Mouse (Mus musculus) left cerebral cortex, adult 6 months (tissue): ENCODE measurements around the gene Smok2a. TPM values are rescaled to one million over a fixed set of nuclear protein-coding genes. Genes with fewer than 3 reads are reported as not detected.

ENCODE experiments used
- long read RNA-seq, 2 experiments: library from polyadenylated mRNA; unstranded; transcript quantifications; one replicate each; pipeline ENCODE4 v2.0.0; 2019 to 2020
- polyA plus RNA-seq: library from polyadenylated mRNA; unstranded; fragments of <200 nt; fragmentation: Nextera tagmentation; gene quantifications from 2 replicates; pipeline ENCODE4 v1.2.3, GENCODE M21; 2021

Gene Smok2a
- not detected in 2 replicates for polyA plus RNA-seq
- long read RNA-seq, experiment 1: 0 reads
- long read RNA-seq, experiment 2: 0 reads

GRCm38 (mm10) chr17:13220888-13221287 is at the start of gene Smok2a:
TSS of gene Smok2a (plus strand) at chr17:13221188.

GRCm38 (mm10) chr17:13229957-13230356 is 9.0 kb downstream of the Smok2a start, which contains the start of gene Smok2b:
TSS of gene Smok2b (plus strand) at chr17:13230257.

Other genes with a start within 250 kb of the Smok2a start
- 57.0 and 74.2 TPM in 2 replicates for gene Wtap, start 227.0 kb upstream of the Smok2a start, polyA plus RNA-seq
- 231 and 270 TPM in 2 replicates for gene Sod2, start 214.3 kb upstream of the Smok2a start, polyA plus RNA-seq
- not detected in 2 replicates for gene Gpr31b, start 168.9 kb upstream of the Smok2a start, polyA plus RNA-seq
- gene Tcp10b, start 160.1 kb upstream of the Smok2a start, polyA plus RNA-seq: 0.18 TPM in 1 of 2 replicates, not detected in the other
- gene Unc93a, start 89.4 kb upstream of the Smok2a start, polyA plus RNA-seq: not detected in 2 replicates
- gene Smok2b, start 9.1 kb downstream of the Smok2a start, polyA plus RNA-seq: not detected in 2 replicates
- not detected in 2 replicates for gene Tcp10c, start 133.4 kb downstream of the Smok2a start, polyA plus RNA-seq